Mouse (Mus musculus) retina, adult 2 months (tissue): ENCODE results near the gene Drg2.

Source experiments
- DNase-seq: peaks from one replicate; pipeline ENCODE4 v3.0.0-alpha.2; 2012; ENCODE audit warnings: low read depth, low spot score

The Drg2 gene

GRCm38 (mm10) chr11:60469039-60469438, 14.6 kb downstream of the Drg2 start, which contains the start of gene Myo15:
Myo15 (plus strand) TSS chr11:60469339.
- DNase-seq = no peak

DNA sequence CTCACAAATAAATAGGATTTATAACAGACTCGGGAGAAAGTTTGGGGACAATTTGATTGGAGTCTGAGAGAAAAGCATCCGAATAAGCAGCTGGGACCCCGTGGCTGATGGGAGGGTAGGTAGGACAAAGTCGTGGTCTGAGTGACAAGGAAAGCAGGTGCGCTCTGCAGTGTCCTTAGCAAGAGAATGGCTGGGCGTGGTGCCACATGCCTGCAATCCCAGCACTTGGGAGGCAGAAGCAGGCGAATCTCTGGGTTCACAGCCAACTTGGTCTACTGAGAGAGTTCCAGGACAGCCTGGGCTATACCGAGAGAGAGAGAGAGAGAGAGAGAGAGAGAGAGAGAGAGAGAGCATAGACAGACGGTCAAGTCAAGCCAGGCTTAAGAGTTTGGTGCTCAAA, 16.4 kb downstream of the Drg2 start:
- DNase-seq = no peak

DNA sequence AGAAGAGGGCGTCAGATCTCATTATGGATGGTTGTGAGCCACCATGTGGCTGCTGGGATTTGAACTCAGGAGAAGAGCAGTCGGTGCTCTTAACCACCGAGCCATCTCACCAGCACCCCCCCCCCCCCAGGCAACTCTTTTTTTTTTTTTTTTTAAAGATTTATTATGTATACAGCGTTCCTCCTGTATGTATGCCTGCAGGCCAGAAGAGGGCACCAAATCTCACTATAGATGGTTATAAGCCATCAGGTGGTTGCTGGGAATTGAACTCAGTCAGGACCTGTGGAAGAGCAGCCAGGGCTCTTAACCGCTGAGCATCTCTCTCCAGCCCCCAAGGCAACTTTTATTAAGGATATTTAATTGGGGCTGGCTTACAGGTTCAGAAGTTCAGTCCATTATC, 20.1 kb downstream of the Drg2 start:
- no peak for DNase-seq

DNA sequence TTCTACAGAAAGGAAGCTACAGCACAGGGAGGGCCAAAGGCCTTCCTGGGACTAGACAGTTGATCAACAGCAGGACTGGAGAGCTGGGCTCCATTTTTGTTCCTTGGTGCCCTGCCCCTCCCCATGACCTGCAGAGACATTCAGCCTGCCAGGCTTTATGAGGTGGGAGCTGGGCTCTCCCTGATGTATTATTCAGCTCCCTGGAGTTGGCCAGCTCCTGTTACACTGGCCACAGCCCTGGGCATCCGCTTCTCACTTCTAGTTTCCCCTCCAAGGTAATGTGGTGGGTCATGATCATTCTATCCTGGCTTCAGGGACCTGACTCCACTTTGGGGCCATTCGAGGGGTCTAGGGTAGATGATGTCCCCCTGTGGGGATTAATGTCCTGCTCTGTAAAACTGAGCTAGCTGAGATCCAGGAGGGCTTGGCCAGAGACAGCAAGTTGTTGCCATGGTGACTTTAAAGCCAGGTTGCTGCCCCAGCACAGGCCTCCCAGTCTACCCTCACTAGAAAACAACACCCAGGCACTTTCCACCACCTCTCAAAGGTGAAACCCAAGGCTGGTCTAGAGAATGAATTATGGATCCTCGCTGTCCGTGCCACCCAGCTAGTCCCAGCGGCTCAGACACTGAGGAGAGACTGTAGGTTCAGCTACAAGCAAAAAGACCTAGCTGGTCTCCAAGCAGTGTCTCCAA, 21.4 kb downstream of the Drg2 start:
- no peak for DNase-seq

DNA sequence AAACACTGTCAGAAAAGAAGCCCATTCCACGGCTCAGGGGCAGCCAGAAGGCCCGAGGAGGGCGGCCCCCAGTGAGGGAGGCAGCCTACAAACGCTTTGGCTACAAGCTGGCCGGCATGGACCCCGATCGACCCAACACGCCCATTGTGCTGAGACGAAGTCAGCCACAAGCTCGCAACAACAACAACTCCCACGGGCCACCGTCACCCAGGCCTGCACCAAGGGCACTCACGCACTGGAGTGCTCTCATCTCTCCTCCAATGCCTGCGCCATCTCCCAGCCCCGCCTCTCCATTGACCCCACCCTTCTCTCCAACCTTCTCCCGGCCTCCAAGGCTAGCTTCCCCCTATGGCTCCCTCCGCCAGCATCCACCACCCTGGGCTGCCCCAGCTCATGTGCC, 23.7 kb downstream of the Drg2 start:
- DNase-seq = no peak

- DNase-seq = no peak
These were observed 31.9 kb downstream of the Drg2 start for GRCm38 (mm10) chr11:60486267-60486666.

DNA sequence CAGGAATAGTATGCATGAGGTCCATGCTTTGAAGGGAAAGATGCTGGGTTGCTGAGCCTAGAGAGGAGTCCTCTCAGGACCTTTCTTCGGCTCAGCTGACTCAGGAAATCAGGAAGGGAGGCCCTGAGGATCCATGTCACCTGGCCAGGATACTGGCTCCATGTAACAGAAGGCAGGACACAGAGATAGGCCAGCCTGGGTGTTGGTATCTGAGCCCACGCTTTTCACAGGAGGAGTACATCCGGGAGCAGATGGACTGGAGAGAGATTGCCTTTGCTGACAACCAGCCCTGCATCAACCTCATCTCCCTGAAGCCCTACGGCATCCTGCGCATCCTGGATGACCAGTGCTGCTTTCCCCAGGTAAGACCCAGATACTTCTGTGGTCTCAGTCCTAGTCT, 38.3 kb downstream of the Drg2 start:
- DNase-seq = no peak

DNA sequence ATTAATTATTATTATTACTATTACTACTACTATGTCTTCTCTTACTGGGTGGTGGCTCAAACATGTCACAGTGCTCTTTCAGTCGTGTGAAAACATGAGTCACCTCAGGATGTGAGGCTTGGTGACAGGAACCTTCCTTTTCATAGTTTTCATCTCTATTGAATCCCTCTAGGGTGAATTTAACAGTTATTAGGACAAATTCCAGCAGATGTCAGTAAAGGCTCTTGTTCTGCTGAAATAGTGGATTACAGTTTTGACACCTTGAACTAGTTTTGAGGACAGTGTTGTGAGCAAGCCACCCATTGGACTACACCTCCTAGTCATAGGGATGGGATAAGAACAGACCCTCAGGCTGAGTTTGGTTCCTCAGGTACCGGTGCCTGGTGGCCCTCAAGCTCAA, 41.3 kb downstream of the Drg2 start:
- no peak for DNase-seq

- no peak for DNase-seq
These were observed 52.9 kb downstream of the Drg2 start for GRCm38 (mm10) chr11:60507281-60507680.

- DNase-seq = no peak
These were observed 54.6 kb downstream of the Drg2 start for GRCm38 (mm10) chr11:60508950-60509349.

- DNase-seq = no peak
These were observed 55.1 kb downstream of the Drg2 start for GRCm38 (mm10) chr11:60509500-60509899.

DNA sequence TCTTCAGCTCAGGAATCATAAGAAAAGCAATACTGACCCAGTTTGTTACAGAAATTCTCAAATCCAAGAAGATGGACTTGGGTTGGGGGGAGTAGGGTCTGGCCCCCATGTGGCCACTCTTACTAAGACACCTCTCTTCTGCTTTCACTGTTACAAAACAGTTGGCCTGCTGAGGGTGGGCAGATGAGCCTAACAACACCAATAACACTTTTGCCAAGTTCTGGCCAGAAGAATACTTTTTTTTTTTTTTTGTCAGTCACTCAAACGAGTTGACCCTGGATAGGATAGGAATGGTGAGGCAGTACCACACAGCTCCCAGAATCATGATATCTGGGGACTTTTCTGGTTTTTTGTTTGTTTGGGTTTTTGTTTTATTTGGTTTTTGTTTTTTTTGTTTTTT, 57.5 kb downstream of the Drg2 start:
- no peak for DNase-seq

- no peak for DNase-seq
These were observed 58.1 kb downstream of the Drg2 start for GRCm38 (mm10) chr11:60512520-60512919.

DNA sequence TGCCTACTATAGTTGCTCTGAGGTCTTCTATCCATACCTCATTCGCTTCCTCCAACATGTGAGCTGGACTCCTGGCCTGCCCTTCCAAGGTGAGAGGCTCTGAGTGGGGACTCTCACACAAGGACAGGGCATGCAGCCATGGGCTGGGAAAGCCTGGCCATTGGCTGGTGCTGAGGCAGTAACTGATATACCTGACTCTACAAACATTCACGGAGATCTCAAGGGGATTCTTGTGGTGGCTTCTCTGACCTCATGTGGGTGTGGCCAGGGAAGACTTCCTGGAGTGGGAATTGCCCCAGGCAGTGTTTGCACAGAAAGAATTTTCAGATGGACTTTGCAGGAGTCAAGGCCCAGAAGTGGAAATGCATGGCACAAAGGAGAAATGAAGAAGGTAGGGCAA, 60.5 kb downstream of the Drg2 start:
- DNase-seq = no peak

DNA sequence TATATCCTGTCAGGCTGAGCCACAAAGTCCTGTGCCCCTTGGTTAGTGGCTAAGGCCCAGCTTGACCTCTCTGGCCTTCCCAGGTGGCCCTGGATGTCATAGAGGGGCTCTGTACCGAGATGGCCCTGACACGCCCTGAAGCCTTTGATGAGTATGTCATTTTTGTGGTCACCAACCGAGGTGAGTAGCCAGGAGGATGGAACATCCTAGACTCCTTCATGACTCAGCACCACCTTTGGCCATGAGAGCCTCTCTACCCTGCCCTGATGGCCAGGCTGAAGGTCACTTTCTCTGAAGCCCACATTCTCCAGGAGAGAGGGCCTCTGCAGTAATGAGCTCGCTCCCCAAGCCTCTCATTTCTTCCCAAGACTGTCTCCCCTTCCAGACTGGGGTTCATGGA, 63.9 kb downstream of the Drg2 start:
- no peak for DNase-seq
